Mouse (Mus musculus) layer of hippocampus, adult 6 months (tissue): ENCODE results near the gene Thpo. TPM values are rescaled to one million over a fixed set of nuclear protein-coding genes. Genes with fewer than 3 reads are reported as not detected.

Experiments
- long read RNA-seq, 2 experiments: library from polyadenylated mRNA; unstranded; transcript quantifications; one replicate each; pipeline ENCODE4 v2.0.0; 2019 to 2020
- polyA plus RNA-seq: library from polyadenylated mRNA; unstranded; fragments of <200 nt; fragmentation: Nextera tagmentation; gene quantifications from 2 replicates; pipeline ENCODE4 v1.2.3, GENCODE M21; 2021

Thpo gene
- 1.0 and 1.5 TPM in 2 replicates for polyA plus RNA-seq
- long read RNA-seq, experiment 1: 0 reads
- long read RNA-seq, experiment 2, partial matches to known transcripts: 0 of 3 reads
- long read RNA-seq, experiment 2, other reads (novel, unspliced or antisense): 2 of 3 reads

GRCm38 (mm10) chr16:20733731-20734730 is at the start of gene Thpo:
TSS of gene Thpo (minus strand) at chr16:20734511.

GRCm38 (mm10) chr16:20732925-20733730 is 1.2 kb downstream of the Thpo start, which contains the start of gene Chrd:
TSS of gene Chrd (plus strand) at chr16:20733127.

GRCm38 (mm10) chr16:20717181-20717977 is 16.9 kb downstream of the Thpo start, which contains the start of the genes Polr2h and Clcn2:
TSS of gene Polr2h (plus strand) at chr16:20717665.
TSS of gene Clcn2 (minus strand) at chr16:20717746.

GRCm38 (mm10) chr16:20693111-20693701 is 41.1 kb downstream of the Thpo start, which contains the start of gene Fam131a:
TSS of gene Fam131a (plus strand) at chr16:20693241.

Other genes with a start within 250 kb of the Thpo start
- gene Eif2b5, start 235.7 kb downstream of the Thpo start, polyA plus RNA-seq: 27.9 and 32.3 TPM in 2 replicates
- gene Dvl3, start 217.5 kb downstream of the Thpo start, polyA plus RNA-seq: 9.0 and 9.6 TPM in 2 replicates
- 912 and 945 TPM in 2 replicates for gene Ap2m1, start 199.0 kb downstream of the Thpo start, polyA plus RNA-seq
- gene Abcf3, start 185.9 kb downstream of the Thpo start, polyA plus RNA-seq: 48.0 and 55.5 TPM in 2 replicates
- gene Vwa5b2, start 145.0 kb downstream of the Thpo start, polyA plus RNA-seq: 3.9 and 5.3 TPM in 2 replicates
- 7.2 and 9.4 TPM in 2 replicates for gene Eef1akmt4, start 122.9 kb downstream of the Thpo start, polyA plus RNA-seq
- gene Gm49333, start 122.9 kb downstream of the Thpo start, polyA plus RNA-seq: 0.35 TPM in 1 of 2 replicates, not detected in the other
- 13.0 and 15.6 TPM in 2 replicates for gene Alg3, start 122.8 kb downstream of the Thpo start, polyA plus RNA-seq
- gene Camk2n2, start 113.2 kb downstream of the Thpo start, polyA plus RNA-seq: 10.9 and 11.3 TPM in 2 replicates
- gene Ece2, start 104.7 kb downstream of the Thpo start, polyA plus RNA-seq: 6.9 and 8.6 TPM in 2 replicates
- 152 TPM in 2 replicates for gene Psmd2, start 82.9 kb downstream of the Thpo start, polyA plus RNA-seq
- gene Eif4g1, start 66.2 kb downstream of the Thpo start, polyA plus RNA-seq: 20.0 and 20.5 TPM in 2 replicates
- gene Fam131a, start 41.3 kb downstream of the Thpo start, polyA plus RNA-seq: 223 and 243 TPM in 2 replicates
- gene Polr2h, start 16.8 kb downstream of the Thpo start, polyA plus RNA-seq: 81.3 and 85.4 TPM in 2 replicates
- 9.1 and 10.3 TPM in 2 replicates for gene Clcn2, start 16.8 kb downstream of the Thpo start, polyA plus RNA-seq
- 10.3 and 14.1 TPM in 2 replicates for gene Chrd, start 1.4 kb downstream of the Thpo start, polyA plus RNA-seq